Mouse (Mus musculus): ENCODE results near the gene Tmem8b.

- no peak for TF ChIP-seq POLR2A (IDR thresholded peaks at IDR 0.05; ENCODE audit: insufficient read depth, low read length)
- TF ChIP-seq CTCF (IDR thresholded peaks at IDR 0.05; ENCODE audit: low read depth, low read length), result no peak
These were observed 68.4 kb downstream of the Tmem8b start for GRCm38 (mm10) chr4:43737144-43737543.

Measured in ES-Bruce4 (cell line).